Mouse (Mus musculus) liver, embryonic 14.5 days (tissue): ENCODE measurements around the gene Arhgap24. TPM values are rescaled to one million over a fixed set of nuclear protein-coding genes. Genes with fewer than 3 reads are reported as not detected.

Source experiments
- ATAC-seq: fragments of 200-750 bp; cut with Nextera tagmentation; 2 replicates; pipeline ENCODE4 v1.8.0; 2017; ENCODE audit warnings: moderate number of reproducible peaks, mild to moderate bottlenecking, moderate library complexity; ENCODE audit not compliant: insufficient read depth
- DNase-seq, 3 experiments: peaks; one replicate each; pipeline ENCODE4 v3.0.0-alpha.2; 2012 to 2013; ENCODE audit warnings: low read depth in 3 of 3, low spot score in 3 of 3
- H3K27ac ChIP-seq: fragments of 300-500 bp; sonication (generic); 2 replicates; pipeline ENCODE4 v1.5.1; 2014; ENCODE audit warnings: moderate library complexity, mild to moderate bottlenecking, control low read depth, inconsistent platforms
- H3K27me3 ChIP-seq: fragments of 300-500 bp; sonication (generic); 2 replicates; pipeline ENCODE4 v1.6.1; 2014; ENCODE audit warnings: mild to moderate bottlenecking, low read length, moderate library complexity; ENCODE audit not compliant: control insufficient read depth, insufficient read depth
- H3K36me3 ChIP-seq: fragments of 300-500 bp; sonication (generic); replicated peaks from 2 replicates; pipeline ENCODE4 v1.6.1; 2014; ENCODE audit warnings: low read depth; ENCODE audit not compliant: control insufficient read depth, insufficient read depth
- H3K4me1 ChIP-seq, 2 experiments: fragments of 200-500 bp in 1 of 2; fragments of 300-500 bp in 1 of 2; sonication (generic) in 1 of 2; replicated peaks; 2 replicates each; pipeline ENCODE4 v1.6.1; 2012 to 2014; ENCODE audit warnings: antibody characterized with exemption in 1 of 2, inconsistent platforms in 1 of 2, low read length in 1 of 2; ENCODE audit not compliant: control insufficient read depth in 2 of 2, insufficient read depth in 2 of 2
- H3K4me2 ChIP-seq: fragments of 300-500 bp; sonication (generic); 2 replicates; pipeline ENCODE4 v1.6.1; 2014; ENCODE audit warnings: low read depth, mild to moderate bottlenecking, control low read depth, moderate library complexity
- H3K4me3 ChIP-seq, 2 experiments: fragments of 200-500 bp in 1 of 2; fragments of 300-500 bp in 1 of 2; sonication (generic) in 1 of 2; 2 replicates each; pipeline ENCODE4 v1.5.1; 2012 to 2014; ENCODE audit warnings: low read depth in 2 of 2, low read length in 2 of 2, mild to moderate bottlenecking in 2 of 2, control low read depth in 1 of 2, inconsistent platforms in 1 of 2, moderate library complexity in 1 of 2; ENCODE audit not compliant: insufficient read depth in 1 of 2
- H3K9ac ChIP-seq: fragments of 300-500 bp; sonication (generic); replicated peaks from 2 replicates; pipeline ENCODE4 v1.6.1; 2014; ENCODE audit warnings: mild to moderate bottlenecking, control low read depth, moderate library complexity
- H3K9me3 ChIP-seq: fragments of 300-500 bp; sonication (generic); 2 replicates; pipeline ENCODE4 v1.6.1; 2016; ENCODE audit warnings: low read length, mixed read lengths; ENCODE audit not compliant: control insufficient read depth
- CTCF ChIP-seq: IDR thresholded peaks from 2 replicates; pipeline ENCODE4 v1.5.1; 2016; ENCODE audit warnings: antibody characterized with exemption, low read depth, control low read depth
- EP300 ChIP-seq: IDR thresholded peaks from 2 replicates; pipeline ENCODE4 v1.6.1; 2016; ENCODE audit warnings: antibody characterized with exemption, low read depth
- WGBS: fragments of 180-500 bp; shearing (Covaris S2); extraction: QIAGEN DNeasy Blood & Tissue Kit; methylation state at CpG from one replicate; pipeline ENCODE4 v1.1.7; 2014; ENCODE audit not compliant: insufficient replicate concordance; 5-methylcytosine and 5-hydroxymethylcytosine counted together
- polyA plus RNA-seq, 2 experiments: library from polyadenylated mRNA; depleted of rRNA in 1 of 2; stranded (reverse) in 1 of 2; unstranded in 1 of 2; fragments of >200 nt; fragmentation: Nextera tagmentation in 1 of 2; extraction: Ambion mirVana in 1 of 2; gene quantifications; 2 replicates each; pipeline versions ENCODE4 v1.2.1 to v1.2.3; 2012 to 2014

The Arhgap24 gene
- polyA plus RNA-seq, 2 experiments: 1.8 to 2.1 TPM

GRCm38 (mm10) chr5:102508162-102508561 is 27.0 kb downstream of the Arhgap24 start:
- Histone ChIP-seq H3K27ac (no peak overlapping the region), H3K9ac (no peak overlapping the region), H3K4me3 (no peak overlapping the region), H3K27me3 (no peaks in the 10 kb centered on the region), H3K9me3 (no peaks in the 10 kb centered on the region), H3K4me2 (no peak overlapping the region), H3K4me1 (no peaks in the 10 kb centered on the region), H3K36me3 (no peaks in the 10 kb centered on the region)
- no peak for TF ChIP-seq CTCF
- ATAC-seq (no peak), DNase-seq (no peak)
- 35% methylated on average over 3 of the region's 3 CpGs for WGBS

DNA sequence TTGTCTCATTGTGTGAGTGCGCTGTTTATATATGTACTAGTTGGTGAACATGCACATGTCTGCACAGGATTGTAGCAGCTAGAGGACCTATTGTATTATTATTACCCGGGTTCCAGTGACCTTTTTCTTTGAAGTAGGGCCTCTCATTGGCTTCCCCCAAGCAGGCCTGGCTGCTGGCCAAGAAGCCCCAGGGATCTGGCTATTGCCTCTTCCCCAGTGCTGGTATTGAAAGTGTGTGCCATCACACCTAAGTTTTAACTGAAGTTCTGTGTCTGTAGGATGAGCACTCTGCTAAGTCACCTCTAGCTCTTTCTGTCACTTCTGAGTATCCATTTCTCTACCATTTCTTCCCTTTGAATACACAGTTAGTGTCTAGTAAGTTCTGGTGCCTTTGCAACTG is 28.2 kb downstream of the Arhgap24 start:
- no peak for ATAC-seq
- no peak overlapping the region for H3K4me3 ChIP-seq
- H3K9ac ChIP-seq: no peak overlapping the region
- no peak overlapping the region for H3K27ac ChIP-seq
- WGBS: 52% methylated on average over 2 of the region's 2 CpGs
- H3K4me1 ChIP-seq: no peaks in the 10 kb centered on the region
- no peak overlapping the region for H3K4me2 ChIP-seq
- no peaks in the 10 kb centered on the region for H3K27me3 ChIP-seq
- TF ChIP-seq EP300 (no peak), CTCF (no peak)
- H3K36me3 ChIP-seq: no peaks in the 10 kb centered on the region
- no peaks in the 10 kb centered on the region for H3K9me3 ChIP-seq
- no peak for DNase-seq

DNA sequence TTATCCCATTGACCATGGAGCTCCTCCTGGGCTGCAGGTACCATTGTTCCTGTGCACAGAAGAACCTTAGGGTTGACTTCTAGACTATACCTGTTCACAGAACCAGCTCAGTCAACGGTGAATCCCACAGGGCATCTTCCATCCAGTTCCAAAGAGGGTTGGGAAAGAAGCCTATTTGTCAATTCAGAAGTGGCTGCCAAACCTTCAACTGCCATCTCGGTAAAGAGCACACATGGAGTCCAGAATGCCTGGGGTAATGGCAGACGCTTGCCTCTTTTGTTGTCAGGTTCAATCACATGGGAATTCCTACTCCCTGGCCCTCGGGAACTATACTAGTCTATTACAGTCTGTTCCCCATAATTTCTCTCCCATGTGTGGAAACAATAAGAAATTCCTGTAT is 30.5 kb downstream of the Arhgap24 start:
- no peak overlapping the region for H3K27ac ChIP-seq
- no peak for DNase-seq

GRCm38 (mm10) chr5:102515496-102515895 is 34.3 kb downstream of the Arhgap24 start:
- ATAC-seq: no peak
- H3K4me3 ChIP-seq: no peak overlapping the region
- H3K9ac ChIP-seq: no peak overlapping the region
- no peak for TF ChIP-seq CTCF
- no peak for TF ChIP-seq EP300
- no peaks in the 10 kb centered on the region for H3K27me3 ChIP-seq
- H3K9me3 ChIP-seq: no peaks in the 10 kb centered on the region
- no peak for DNase-seq
- H3K4me1 ChIP-seq: no peaks in the 10 kb centered on the region
- WGBS: 67% methylated on average over 7 of the region's 7 CpGs
- H3K27ac ChIP-seq: no peak overlapping the region
- H3K36me3 ChIP-seq: no peaks in the 10 kb centered on the region
- no peak overlapping the region for H3K4me2 ChIP-seq

More for the DNA sequence above, 30.5 kb downstream of the Arhgap24 start:
- H3K9me3 ChIP-seq: no peaks in the 10 kb centered on the region
- no peaks in the 10 kb centered on the region for H3K4me1 ChIP-seq
- TF ChIP-seq EP300: no peak
- TF ChIP-seq CTCF: no peak
- no peaks in the 10 kb centered on the region for H3K27me3 ChIP-seq
- ATAC-seq: no peak
- WGBS: 63% methylated on average over 4 of the region's 4 CpGs
- no peak overlapping the region for H3K9ac ChIP-seq
- no peaks in the 10 kb centered on the region for H3K36me3 ChIP-seq
- H3K4me2 ChIP-seq: no peak overlapping the region
- no peak overlapping the region for H3K4me3 ChIP-seq

DNA sequence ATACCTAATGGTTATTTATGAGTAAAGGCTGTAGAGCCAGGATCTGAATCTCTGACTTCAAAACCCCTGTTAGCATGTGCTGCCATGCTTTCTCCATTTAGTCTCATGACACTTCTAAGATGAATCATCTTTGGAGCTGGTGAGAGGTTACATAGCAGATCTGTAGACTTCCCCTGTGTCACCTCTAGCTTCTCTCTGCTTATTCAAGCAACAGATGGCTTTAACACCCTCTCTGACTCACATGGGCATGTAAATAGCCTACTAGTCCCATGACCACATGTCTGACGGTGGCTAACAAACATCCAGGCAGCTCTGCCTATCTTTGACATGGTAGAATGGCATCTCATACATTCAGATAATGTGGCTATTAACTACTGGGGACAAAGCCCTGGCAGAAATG is 39.3 kb downstream of the Arhgap24 start:
- no peak overlapping the region for H3K4me3 ChIP-seq
- WGBS: 46% methylated on average over 1 of the region's 1 CpGs
- H3K36me3 ChIP-seq: no peaks in the 10 kb centered on the region
- DNase-seq (no peak), ATAC-seq (no peak)
- H3K9ac ChIP-seq: no peak overlapping the region
- H3K27ac ChIP-seq: no peak overlapping the region
- no peaks in the 10 kb centered on the region for H3K27me3 ChIP-seq
- no peak for TF ChIP-seq CTCF
- TF ChIP-seq EP300: no peak
- H3K9me3 ChIP-seq: no peaks in the 10 kb centered on the region
- no peak overlapping the region for H3K4me2 ChIP-seq
- no peaks in the 10 kb centered on the region for H3K4me1 ChIP-seq

GRCm38 (mm10) chr5:102535311-102535710 is 54.1 kb downstream of the Arhgap24 start:
- DNase-seq: no peak
- Histone ChIP-seq H3K4me2 (no peak overlapping the region), H3K36me3 (no peaks in the 10 kb centered on the region), H3K27ac (no peak overlapping the region), H3K9me3 (no peaks in the 10 kb centered on the region), H3K27me3 (no peaks in the 10 kb centered on the region), H3K4me1 (no peaks in the 10 kb centered on the region), H3K9ac (no peak overlapping the region), H3K4me3 (no peak overlapping the region)
- TF ChIP-seq EP300: no peak
- TF ChIP-seq CTCF: no peak
- WGBS: 73% methylated on average over 9 of the region's 9 CpGs
- no peak for ATAC-seq
